Mouse (Mus musculus): ENCODE data around the gene Fmnl2.

- TF ChIP-seq CTCF (IDR thresholded peaks at IDR 0.05; ENCODE audit: low read depth) (no peak), EP300 (IDR thresholded peaks at IDR 0.05; ENCODE audit: low read depth) (no peak)
Measured at GRCm38 (mm10) chr2:52943644-52944423, 86.2 kb downstream of the Fmnl2 start.

All from liver, postnatal 0 days (tissue).